Mouse (Mus musculus) fibroblast of lung, adult 2 months (primary cell): ENCODE measurements at regions not wholly inside any gene's neighbourhood (a gene's known extent, or its start where the extent isn't known, plus 50 kb on each side); places are given as distances from the start of the nearest gene placed in this dataset.
A peak's percentile ranks its signal among the peaks of the same experiment; 100 is the strongest.

ENCODE experiments used
- DNase-seq: peaks from one replicate; pipeline ENCODE4 v3.0.0-alpha.2; 2011; ENCODE audit warnings: low read depth

GRCm38 (mm10) chr13:101883177-101883576 lies 115.2 kb upstream of the Pik3r1 start:
- DNase-seq, result no peak

DNA sequence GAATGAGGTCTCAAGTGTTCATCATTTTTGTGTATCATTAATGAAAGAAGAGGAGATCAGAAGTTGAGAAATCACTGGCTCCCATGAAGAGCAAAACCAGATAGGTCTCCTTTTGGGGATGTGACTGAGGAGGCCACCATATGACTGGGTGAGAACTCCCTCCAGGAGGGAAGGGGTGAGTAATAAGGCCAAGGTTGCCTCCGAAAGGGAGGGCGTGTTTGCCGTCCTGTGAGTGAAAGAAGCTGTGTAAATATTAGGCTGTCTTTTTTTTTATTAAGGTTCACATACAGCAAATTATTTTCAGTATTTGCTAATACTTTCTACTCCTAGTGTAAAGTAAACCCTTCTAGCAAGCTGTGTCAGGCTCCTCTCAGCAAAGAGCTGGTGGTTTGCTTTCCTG lies 116.7 kb upstream of the Pik3r1 start:
- DNase-seq, result no peak

GRCm38 (mm10) chr13:101891473-101891872 lies 123.5 kb upstream of the Pik3r1 start:
- DNase-seq, result no peak

- no peak for DNase-seq
These were observed 125.1 kb upstream of the Pik3r1 start for GRCm38 (mm10) chr13:101893035-101893600.

- no peak for DNase-seq
These were observed 127.1 kb upstream of the Pik3r1 start for GRCm38 (mm10) chr13:101895161-101895560.

DNA sequence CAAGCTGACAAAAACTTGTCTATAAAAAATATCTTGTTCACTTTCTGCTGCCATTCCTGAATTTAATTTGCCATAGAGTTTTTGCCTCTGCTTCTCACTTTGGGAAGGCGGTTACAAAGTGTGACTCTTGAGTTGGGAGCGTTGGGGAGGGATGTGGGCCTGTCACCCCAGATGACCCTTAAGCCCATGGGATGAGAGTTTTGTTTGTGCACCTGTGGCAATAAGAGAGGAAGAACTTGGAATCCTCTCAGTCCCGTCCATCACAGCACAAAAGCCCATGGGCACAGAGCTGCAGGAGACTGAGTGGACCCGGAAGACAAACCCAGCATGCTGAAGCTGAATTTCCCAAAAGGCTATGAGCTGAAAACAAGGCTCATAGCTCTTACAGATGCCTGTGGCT lies 127.7 kb upstream of the Pik3r1 start:
- DNase-seq, result no peak

- no peak for DNase-seq
These were observed 128.9 kb upstream of the Pik3r1 start for GRCm38 (mm10) chr13:101896946-101897345.

DNA sequence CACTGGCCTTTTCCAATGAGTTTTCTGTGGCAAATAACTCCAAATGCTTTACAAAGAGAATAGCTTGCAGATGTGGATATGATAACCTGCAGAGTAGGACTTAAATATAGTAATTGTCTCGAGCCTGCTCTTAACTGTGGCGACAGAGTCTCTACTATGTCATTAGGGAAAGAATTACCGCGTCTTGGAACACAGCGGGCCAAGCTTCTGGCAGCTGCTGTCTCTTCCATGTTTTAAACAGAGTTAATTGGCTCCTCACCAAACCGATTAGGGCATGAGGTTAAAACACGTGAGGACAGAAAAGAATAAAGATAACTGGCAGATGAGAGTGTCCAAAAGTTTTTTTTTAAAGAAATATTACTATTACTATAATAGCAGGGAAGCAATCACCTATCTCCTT lies 134.2 kb upstream of the Pik3r1 start:
- no peak for DNase-seq

GRCm38 (mm10) chr13:101905909-101906676 lies 138.1 kb upstream of the Pik3r1 start:
- DNase-seq, result no peak

- no peak for DNase-seq
These were observed 141.0 kb upstream of the Pik3r1 start for GRCm38 (mm10) chr13:101909026-101909425.

- DNase-seq, result no peak
These were observed 142.7 kb upstream of the Pik3r1 start for GRCm38 (mm10) chr13:101910687-101911086.

- no peak for DNase-seq
These were observed 146.1 kb upstream of the Pik3r1 start for GRCm38 (mm10) chr13:101914132-101914531.

DNA sequence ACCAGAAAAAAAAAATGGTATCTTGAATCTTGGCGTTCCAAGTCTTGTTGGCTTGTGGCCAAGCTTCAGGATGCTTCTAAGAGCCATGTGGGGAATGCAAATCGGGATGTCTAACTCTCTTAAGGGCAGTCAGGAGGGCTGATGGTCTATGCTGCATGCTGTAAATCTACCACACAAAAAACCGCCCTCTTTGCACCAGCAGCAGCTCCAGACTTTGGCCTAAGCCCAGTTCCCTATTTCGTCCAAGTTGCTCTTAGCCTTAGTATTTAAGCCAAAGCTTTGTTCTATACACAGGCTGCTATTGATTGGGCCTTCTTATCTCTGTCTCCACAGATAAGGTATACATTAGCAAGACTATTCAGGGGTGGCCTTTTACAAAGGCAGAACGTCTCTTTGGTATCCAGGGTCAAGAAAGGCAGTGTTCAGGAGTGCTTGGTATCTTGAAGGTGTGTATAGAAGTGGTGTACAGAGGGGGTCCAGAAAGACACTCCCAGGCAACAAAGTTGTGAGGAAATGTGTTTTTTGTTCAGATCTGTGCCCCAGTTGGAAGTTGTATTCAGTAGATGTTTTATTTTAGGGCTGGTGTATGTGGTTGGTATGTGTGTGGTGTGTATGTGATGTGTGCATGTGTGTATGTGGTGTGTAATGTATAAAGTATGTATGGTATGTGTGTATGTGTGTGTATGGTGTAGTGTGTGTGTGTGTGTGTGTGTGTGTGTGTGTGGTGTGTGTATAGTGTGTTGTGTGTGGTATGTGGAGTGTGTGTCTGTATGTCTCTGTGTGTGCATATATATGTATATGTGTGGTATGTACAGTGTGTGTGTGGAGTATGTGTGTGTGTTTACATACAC lies 146.9 kb upstream of the Pik3r1 start:
- DNase-seq, result no peak

DNA sequence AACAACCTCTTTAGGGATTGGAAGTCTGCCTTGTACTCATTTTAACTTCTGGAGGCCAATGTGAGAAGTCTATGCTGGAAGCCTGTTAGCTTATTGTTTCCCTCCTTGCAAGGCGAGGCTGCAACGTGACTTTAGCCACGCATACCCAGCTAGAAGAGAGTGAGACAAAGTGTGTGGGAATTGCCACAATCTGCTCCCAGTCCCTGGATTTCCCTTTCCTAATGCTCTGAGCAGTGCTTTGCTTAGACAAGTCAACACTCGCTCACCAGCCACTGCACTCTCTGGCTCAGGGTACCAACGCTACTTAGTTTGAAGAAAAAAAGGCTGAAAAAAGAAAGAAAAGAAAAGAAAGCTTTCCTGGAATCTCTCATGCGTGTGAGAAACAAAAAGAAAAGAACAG lies 147.5 kb upstream of the Pik3r1 start:
- DNase-seq, result no peak

GRCm38 (mm10) chr13:101915948-101916594 lies 148.1 kb upstream of the Pik3r1 start:
- DNase-seq, result no peak

DNA sequence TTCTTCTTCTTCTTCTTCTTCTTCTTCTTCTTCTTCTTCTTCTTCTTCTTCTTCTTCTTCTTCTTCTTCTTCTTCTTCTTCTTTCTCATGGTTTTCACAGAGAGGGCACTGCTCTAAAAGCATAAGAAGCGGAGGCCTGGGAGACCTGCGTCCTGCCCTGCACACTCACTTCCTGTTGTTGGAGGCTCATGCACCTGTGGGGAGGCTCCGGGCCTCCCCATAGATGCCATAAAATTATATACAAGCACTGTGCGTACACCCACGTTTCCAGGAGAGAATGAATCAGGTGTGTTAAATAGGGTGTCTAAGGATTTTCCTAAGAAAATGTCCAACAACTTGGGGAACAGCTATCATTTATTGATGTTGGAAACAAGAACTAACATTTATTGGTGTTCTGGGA lies 148.9 kb upstream of the Pik3r1 start:
- no peak for DNase-seq

DNA sequence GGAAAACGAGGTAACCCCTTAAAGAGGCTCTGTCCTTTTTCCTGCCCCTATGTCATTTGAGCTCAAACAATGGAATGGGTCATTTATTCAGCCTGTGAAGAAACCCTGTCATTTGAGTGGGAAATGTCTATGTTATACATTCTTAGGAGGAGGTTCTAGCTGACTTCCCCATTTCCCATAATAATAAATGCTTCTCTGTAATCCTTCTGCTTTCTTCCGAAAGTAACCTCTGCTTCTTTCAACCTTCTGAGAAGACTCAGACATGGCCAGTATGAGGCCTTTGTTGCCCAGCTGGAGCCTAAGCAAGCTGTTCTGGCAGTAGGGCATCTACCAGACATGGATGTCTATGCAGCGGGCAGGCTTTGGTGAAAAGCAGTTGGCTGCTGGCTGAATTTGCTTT lies 150.2 kb upstream of the Pik3r1 start:
- DNase-seq, result no peak

DNA sequence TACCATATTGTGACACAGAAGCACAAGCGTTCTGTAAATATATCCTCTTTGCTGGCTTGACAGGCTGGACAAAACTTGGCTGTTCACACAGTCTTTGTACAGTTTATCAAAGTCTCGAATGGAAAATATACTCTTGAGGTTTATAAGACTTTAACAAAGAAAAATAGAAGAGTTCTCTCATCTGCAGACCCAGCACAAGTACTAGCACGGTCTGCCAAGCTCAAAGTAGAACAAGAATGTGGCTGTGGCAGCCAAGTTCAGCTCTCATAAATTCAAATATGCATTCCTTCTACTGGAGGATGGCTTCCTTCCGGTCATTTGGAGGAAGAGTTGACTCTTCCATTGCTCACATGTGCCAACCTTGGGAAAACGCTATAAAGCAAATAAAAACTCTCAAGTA lies 151.2 kb upstream of the Pik3r1 start:
- DNase-seq, result peak; percentile 12

DNA sequence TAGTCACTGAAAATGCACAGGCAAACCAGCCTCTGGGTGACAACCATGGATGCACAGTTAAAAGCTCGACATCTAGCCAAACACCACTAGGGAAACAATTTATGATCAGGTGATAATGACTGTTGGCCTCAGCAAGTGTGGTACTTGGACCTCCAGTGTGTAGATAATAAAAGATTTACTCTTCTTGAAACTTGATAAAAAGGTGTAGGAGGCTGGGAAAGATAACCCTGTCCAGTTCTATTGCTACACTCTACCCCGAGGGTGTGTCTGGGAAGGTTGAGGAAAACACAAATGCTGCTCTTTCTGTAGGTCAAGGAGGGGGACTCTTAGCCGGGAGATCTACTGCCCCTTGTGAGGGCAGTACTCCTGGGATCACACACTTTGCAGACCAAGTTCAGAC lies 152.4 kb upstream of the Pik3r1 start:
- no peak for DNase-seq

- DNase-seq, result no peak
These were observed 156.6 kb upstream of the Pik3r1 start for GRCm38 (mm10) chr13:101924637-101925036.

GRCm38 (mm10) chr13:101931264-101931663 lies 163.2 kb upstream of the Pik3r1 start:
- DNase-seq, result no peak

DNA sequence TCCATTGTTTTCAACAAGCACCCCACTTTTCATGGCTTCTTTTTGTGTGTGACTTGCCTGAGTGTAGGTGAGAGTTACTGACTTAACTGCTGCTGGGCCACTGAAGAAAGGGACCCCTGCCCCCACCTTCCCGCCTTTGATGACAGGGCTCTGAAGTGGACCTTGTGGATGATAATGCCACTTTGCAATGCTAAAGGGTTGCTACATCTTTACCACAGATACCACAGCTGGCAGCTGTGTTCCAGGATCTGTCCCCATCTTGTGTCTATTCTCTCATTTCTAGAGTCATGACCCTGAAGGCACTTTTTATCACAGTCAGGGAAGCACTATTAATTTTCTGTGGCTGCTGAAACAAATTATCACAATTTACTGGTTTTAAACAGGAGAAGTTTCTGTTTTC lies 163.9 kb upstream of the Pik3r1 start:
- DNase-seq, result no peak

DNA sequence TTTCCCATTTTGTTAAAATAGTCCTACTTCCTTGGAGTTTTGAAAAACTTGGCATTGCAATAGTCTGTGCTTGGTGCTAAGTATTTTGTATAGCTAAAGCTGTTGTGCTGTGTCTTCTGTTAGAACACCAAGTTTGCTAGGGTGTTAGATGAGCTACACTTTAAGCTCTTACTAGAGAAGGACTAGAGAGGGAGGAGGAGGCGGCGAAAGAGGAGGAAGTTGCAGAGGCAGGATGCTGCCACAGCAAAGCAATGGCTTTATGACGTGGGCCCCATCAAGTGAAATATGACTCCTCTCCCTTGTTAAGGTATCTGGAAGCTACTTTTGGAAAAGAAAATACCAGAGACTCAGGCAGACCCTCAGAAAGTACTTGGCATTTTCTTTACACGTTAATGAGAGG lies 167.8 kb upstream of the Pik3r1 start:
- no peak for DNase-seq
